Mouse (Mus musculus): ENCODE results near the gene Angptl2.

The Angptl2 gene

GRCm38 (mm10) chr2:33270569-33270968 is 54.7 kb downstream of the Angptl2 start:
- no peak for DNase-seq (ENCODE audit: low spot score in 2 of 2)

- no peak for DNase-seq (ENCODE audit: low spot score in 2 of 2)
Observed at GRCm38 (mm10) chr2:33271511-33271910, 55.6 kb downstream of the Angptl2 start.

GRCm38 (mm10) chr2:33272665-33273439 is 57.0 kb downstream of the Angptl2 start:
- DNase-seq (ENCODE audit: low spot score in 2 of 2) = no peak

GRCm38 (mm10) chr2:33274719-33275490 is 59.0 kb downstream of the Angptl2 start:
- DNase-seq (ENCODE audit: low spot score in 2 of 2) = no peak

GRCm38 (mm10) chr2:33279758-33280157 is 63.9 kb downstream of the Angptl2 start:
- DNase-seq (ENCODE audit: low spot score in 2 of 2) = no peak

GRCm38 (mm10) chr2:33280525-33280924 is 64.7 kb downstream of the Angptl2 start:
- DNase-seq (ENCODE audit: low spot score in 2 of 2) = no peak

- no peak for DNase-seq (ENCODE audit: low spot score in 2 of 2)
Observed at GRCm38 (mm10) chr2:33281807-33282206, 65.9 kb downstream of the Angptl2 start.

GRCm38 (mm10) chr2:33282877-33283276 is 67.0 kb downstream of the Angptl2 start:
- DNase-seq (ENCODE audit: low spot score in 2 of 2) = no peak

- DNase-seq (ENCODE audit: low spot score in 2 of 2) = no peak
Observed at GRCm38 (mm10) chr2:33283674-33284073, 67.8 kb downstream of the Angptl2 start.

GRCm38 (mm10) chr2:33288837-33289236 is 73.0 kb downstream of the Angptl2 start:
- no peak for DNase-seq (ENCODE audit: low spot score in 2 of 2)

GRCm38 (mm10) chr2:33290491-33290890 is 74.6 kb downstream of the Angptl2 start:
- DNase-seq (ENCODE audit: low spot score in 2 of 2) = no peak

GRCm38 (mm10) chr2:33292057-33292456 is 76.2 kb downstream of the Angptl2 start:
- DNase-seq (ENCODE audit: low spot score in 2 of 2) = no peak

- no peak for DNase-seq (ENCODE audit: low spot score in 2 of 2)
Observed at GRCm38 (mm10) chr2:33295115-33295514, 79.2 kb downstream of the Angptl2 start.
